10 mouse cellular contexts compared by ENCODE assay signal in genomic region chr5:35379815-35380214, GRCm38 (mm10). TPM values are rescaled to one million over a fixed set of nuclear protein-coding genes. Genes with fewer than 3 reads are reported as not detected.
DNase-seq lines count a peak whose midpoint lies in the region; ATAC-seq and TF ChIP-seq lines count a peak whose summit lies in the region.
"Had no signal": no experiment of that assay in that cellular context is flagged by ENCODE, and none has a peak within 500 bp of the region (broad histone marks: within the 10 kb centered on the region; RNA-seq: fewer than 3 reads in every experiment).

No protein-coding gene starts in this region.

- H3K4me3 ChIP-seq in forebrain, postnatal 0 days (ENCODE audit: low read depth, low read length): no peak overlapping the region
- H3K4me3 ChIP-seq in forebrain, embryonic 15.5 days: no peak overlapping the region
- no peak overlapping the region for H3K4me3 ChIP-seq in liver, adult 2 months (ENCODE audit: insufficient read depth, low read depth, low read length)
- H3K4me3 ChIP-seq in liver, embryonic 11.5 days (ENCODE audit: low read depth, low read length): no peak overlapping the region
- H3K4me3 ChIP-seq in embryonic facial prominence, embryonic 11.5 days (ENCODE audit: low read depth, low read length): no peak overlapping the region
- H3K4me3 ChIP-seq in neural tube, embryonic 11.5 days (ENCODE audit: low read depth, low read length): no peak overlapping the region

- no peak overlapping the region for H3K27ac ChIP-seq in forebrain, postnatal 0 days (ENCODE audit: low read depth, low read length)
- no peak overlapping the region for H3K27ac ChIP-seq in forebrain, embryonic 15.5 days (replicated peaks)
- H3K27ac ChIP-seq in liver, adult 2 months (replicated peaks; ENCODE audit: insufficient read depth, low read depth, low read length): no peak overlapping the region
- H3K27ac ChIP-seq in liver, embryonic 11.5 days (ENCODE audit: low read depth, low read length): no peak overlapping the region
- H3K27ac ChIP-seq in embryonic facial prominence, embryonic 11.5 days (replicated peaks; ENCODE audit: low read depth, low read length): no peak overlapping the region
- H3K27ac ChIP-seq in neural tube, embryonic 11.5 days (ENCODE audit: low read depth, low read length): no peak overlapping the region

- no peaks in the 10 kb centered on the region for H3K4me1 ChIP-seq in forebrain, postnatal 0 days (ENCODE audit: insufficient read depth)
- H3K4me1 ChIP-seq in forebrain, embryonic 15.5 days: no peaks in the 10 kb centered on the region
- no peaks in the 10 kb centered on the region for H3K4me1 ChIP-seq in liver, adult 2 months (ENCODE audit: control insufficient read depth, insufficient read depth, low read length)
- H3K4me1 ChIP-seq in liver, embryonic 11.5 days (replicated peaks; ENCODE audit: control insufficient read depth, insufficient read depth, low read length): no peaks in the 10 kb centered on the region
- H3K4me1 ChIP-seq in embryonic facial prominence, embryonic 11.5 days (ENCODE audit: control insufficient read depth, insufficient read depth, low read length): no peaks in the 10 kb centered on the region
- H3K4me1 ChIP-seq in neural tube, embryonic 11.5 days (ENCODE audit: control insufficient read depth, insufficient read depth, low read length): no peaks in the 10 kb centered on the region

- H3K9ac ChIP-seq in forebrain, postnatal 0 days: no peak overlapping the region
- H3K9ac ChIP-seq in forebrain, embryonic 15.5 days (replicated peaks): no peak overlapping the region
- no peak overlapping the region for H3K9ac ChIP-seq in liver, adult 2 months (ENCODE audit: low read depth, low read length)
- H3K9ac ChIP-seq in liver, embryonic 11.5 days (ENCODE audit: low read depth, low read length): no peak overlapping the region
- H3K9ac ChIP-seq in embryonic facial prominence, embryonic 11.5 days (replicated peaks; ENCODE audit: low read length): no peak overlapping the region
- H3K9ac ChIP-seq in neural tube, embryonic 11.5 days (ENCODE audit: low read length): no peak overlapping the region

- DNase-seq in forebrain, postnatal 0 days: peak; percentile 86
- peak; percentile 26 for DNase-seq in liver, adult 2 months (ENCODE audit: extremely low read depth, low read depth, low spot score)
- no peak for DNase-seq in liver, embryonic 11.5 days (ENCODE audit: low spot score)
- DNase-seq in Muller cell, postnatal 12 days (ENCODE audit: inconsistent ontology term): peak; percentile 65
- peak; percentile 84 for DNase-seq in embryonic facial prominence, embryonic 11.5 days (ENCODE audit: low spot score)
- peak; percentile 71 for DNase-seq in neural tube, embryonic 11.5 days (ENCODE audit: low spot score)
- no peak for DNase-seq in natural killer cell, adult 2 months (ENCODE audit: low spot score in 2 of 2)

- 3% methylated on average over 4 of the region's 4 CpGs for WGBS in forebrain, postnatal 0 days
- 1% methylated on average over 4 of the region's 4 CpGs for WGBS in forebrain, embryonic 15.5 days
- WGBS in liver, adult 2 months: 2% methylated on average over 4 of the region's 4 CpGs
- 3% methylated on average over 4 of the region's 4 CpGs for WGBS in liver, embryonic 11.5 days
- WGBS in embryonic facial prominence, embryonic 11.5 days: 3% methylated on average over 4 of the region's 4 CpGs
- 2% methylated on average over 4 of the region's 4 CpGs for WGBS in neural tube, embryonic 11.5 days

- H3K79me2 ChIP-seq in liver, adult 2 months (ENCODE audit: control insufficient read depth, insufficient read depth, low read length): no peaks in the 10 kb centered on the region

- peak; percentile 14; the same call in 1 of the 2 replicates for ATAC-seq in forebrain, postnatal 0 days
- ATAC-seq in forebrain, embryonic 15.5 days (replicated peaks): no peak; the same call in 1 of the 2 replicates
- ATAC-seq in liver, embryonic 11.5 days (replicated peaks; ENCODE audit: low FRiP score): no peak
- ATAC-seq in embryonic facial prominence, embryonic 11.5 days (replicated peaks; ENCODE audit: insufficient number of reproducible peaks, low FRiP score, low TSS enrichment, low read depth): no peak
- no peak for ATAC-seq in neural tube, embryonic 11.5 days (ENCODE audit: insufficient read depth, low FRiP score, low TSS enrichment)

- no peaks in the 10 kb centered on the region for H3K36me3 ChIP-seq in forebrain, postnatal 0 days (ENCODE audit: insufficient read depth)
- H3K36me3 ChIP-seq in forebrain, embryonic 15.5 days: no peaks in the 10 kb centered on the region
- H3K36me3 ChIP-seq in liver, adult 2 months (ENCODE audit: control insufficient read depth, insufficient read depth, low read length): no peaks in the 10 kb centered on the region
- H3K36me3 ChIP-seq in liver, embryonic 11.5 days (ENCODE audit: control insufficient read depth, insufficient read depth, low read length): no peaks in the 10 kb centered on the region
- H3K36me3 ChIP-seq in embryonic facial prominence, embryonic 11.5 days (replicated peaks; ENCODE audit: control insufficient read depth, insufficient read depth, low read depth, low read length): no peaks in the 10 kb centered on the region
- no peaks in the 10 kb centered on the region for H3K36me3 ChIP-seq in neural tube, embryonic 11.5 days (ENCODE audit: control insufficient read depth, insufficient read depth, low read length)

- H3K4me2 ChIP-seq in forebrain, postnatal 0 days (ENCODE audit: low read depth): no peak overlapping the region
- H3K4me2 ChIP-seq in forebrain, embryonic 15.5 days (replicated peaks): no peak overlapping the region
- no peak overlapping the region for H3K4me2 ChIP-seq in liver, embryonic 11.5 days
- H3K4me2 ChIP-seq in embryonic facial prominence, embryonic 11.5 days (ENCODE audit: low read depth, low read length): no peak overlapping the region
- H3K4me2 ChIP-seq in neural tube, embryonic 11.5 days (ENCODE audit: low read depth): no peak overlapping the region

- peaks cover 64% of the 10 kb centered on the region for H3K27me3 ChIP-seq in forebrain, postnatal 0 days (ENCODE audit: insufficient read depth, low read length)
- peaks cover 84% of the 10 kb centered on the region for H3K27me3 ChIP-seq in forebrain, embryonic 15.5 days
- peaks cover 2% of the 10 kb centered on the region; the same call in 1 of the 2 replicates for H3K27me3 ChIP-seq in liver, adult 2 months (ENCODE audit: control insufficient read depth, insufficient read depth, low read length)
- H3K27me3 ChIP-seq in liver, embryonic 11.5 days (replicated peaks; ENCODE audit: control insufficient read depth, insufficient read depth, low read length): peaks cover 95% of the 10 kb centered on the region
- peaks cover 72% of the 10 kb centered on the region for H3K27me3 ChIP-seq in embryonic facial prominence, embryonic 11.5 days (ENCODE audit: control insufficient read depth, insufficient read depth, low read length)
- peaks cover 79% of the 10 kb centered on the region for H3K27me3 ChIP-seq in neural tube, embryonic 11.5 days (ENCODE audit: control insufficient read depth, insufficient read depth, low read length)

- no peak for TF ChIP-seq POLR2A in liver, adult 2 months (IDR thresholded peaks at IDR 0.05; ENCODE audit: extremely low read depth, insufficient read depth, low read length)

- peak; percentile 86 for TF ChIP-seq CTCF in forebrain, postnatal 0 days (IDR thresholded peaks at IDR 0.05; ENCODE audit: low read depth)
- TF ChIP-seq CTCF in liver, adult 2 months (IDR thresholded peaks at IDR 0.05; ENCODE audit: low read depth, low read length): peak; percentile 85

- H3K9me3 ChIP-seq in forebrain, postnatal 0 days (ENCODE audit: low read length): no peaks in the 10 kb centered on the region
- H3K9me3 ChIP-seq in forebrain, embryonic 15.5 days: no peaks in the 10 kb centered on the region
- no peaks in the 10 kb centered on the region for H3K9me3 ChIP-seq in liver, embryonic 11.5 days (ENCODE audit: control insufficient read depth, low read length)
- H3K9me3 ChIP-seq in embryonic facial prominence, embryonic 11.5 days (replicated peaks; ENCODE audit: control insufficient read depth, low read length): no peaks in the 10 kb centered on the region
- no peaks in the 10 kb centered on the region for H3K9me3 ChIP-seq in neural tube, embryonic 11.5 days (ENCODE audit: control insufficient read depth, low read length)

RNA-seq across cellular contexts. Expression of gene Hmx1, which starts 9.1 kb away (rescaled TPM):
- total RNA-seq in forebrain, postnatal 0 days (2014; rRNA removed): 1.1 TPM in 1 of 2 replicates, not detected in the other
- not detected in 2 replicates for polyA plus RNA-seq in forebrain, postnatal 0 days (2015; fragmentation: Nextera tagmentation; extraction: Ambion mirVana)
- polyA plus RNA-seq in forebrain, embryonic 15.5 days (2015; fragmentation: Nextera tagmentation; extraction: Ambion mirVana): not detected in 2 replicates
- not detected in 2 replicates for total RNA-seq in liver, adult 2 months (2014; rRNA removed)
- polyA plus RNA-seq in liver, adult 2 months (2012; rRNA removed): not detected in 2 replicates
- not detected in 2 replicates for polyA plus RNA-seq in liver, embryonic 11.5 days (2014; fragmentation: Nextera tagmentation; extraction: Ambion mirVana)
- polyA plus RNA-seq in embryonic facial prominence, embryonic 11.5 days (2014; fragmentation: Nextera tagmentation; extraction: Ambion mirVana): 11.8 and 12.3 TPM in 2 replicates
- 7.3 and 8.5 TPM in 2 replicates for polyA plus RNA-seq in neural tube, embryonic 11.5 days (2014; fragmentation: Nextera tagmentation; extraction: Ambion mirVana)
- total RNA-seq: layer of hippocampus, adult 18-20 months; neutrophil, adult 5-6 weeks had no signal

Comparison
In these comparisons a context has a peak if more than half of its experiments do, and no peak if none do; other contexts are left out.
1. DNase-seq: peak in forebrain, postnatal 0 days (single experiment), liver, adult 2 months (single experiment), Muller cell, postnatal 12 days (single experiment), embryonic facial prominence, embryonic 11.5 days (single experiment) and neural tube, embryonic 11.5 days (single experiment); none in liver, embryonic 11.5 days (single experiment) and natural killer cell, adult 2 months (0 of 2).